Mouse (Mus musculus) small intestine, adult 2 months (tissue): Measurements from ENCODE around the gene Hc. TPM values are rescaled to one million over a fixed set of nuclear protein-coding genes. Genes with fewer than 3 reads are reported as not detected.

Experiments used
- H3K27ac ChIP-seq: fragments of 200-500 bp; 2 replicates; pipeline ENCODE4 v1.5.1; 2012; ENCODE audit warnings: low read depth, low read length, control low read depth, inconsistent platforms; ENCODE audit not compliant: insufficient read depth
- H3K27me3 ChIP-seq: fragments of 200-500 bp; 2 replicates; pipeline ENCODE4 v1.6.1; 2012; ENCODE audit warnings: mild to moderate bottlenecking, moderate library complexity, low read length, inconsistent platforms; ENCODE audit not compliant: control insufficient read depth, insufficient read depth
- H3K36me3 ChIP-seq: fragments of 200-500 bp; 2 replicates; pipeline ENCODE4 v1.6.1; 2012; ENCODE audit warnings: mild to moderate bottlenecking, low read length, control low read depth, inconsistent platforms; ENCODE audit not compliant: control insufficient read depth, insufficient read depth
- H3K4me1 ChIP-seq: fragments of 200-500 bp; 2 replicates; pipeline ENCODE4 v1.6.1; 2012; ENCODE audit warnings: low read length, inconsistent platforms, mixed read lengths; ENCODE audit not compliant: control insufficient read depth, insufficient read depth, insufficient read length
- H3K4me3 ChIP-seq: fragments of 200-500 bp; 2 replicates; pipeline ENCODE4 v1.5.1; 2012; ENCODE audit warnings: low read depth, mild to moderate bottlenecking, control low read depth, inconsistent platforms, low read length, moderate library complexity
- CTCF ChIP-seq: fragments of 200-500 bp; IDR thresholded peaks from 2 replicates; pipeline ENCODE4 v1.5.1; 2012; ENCODE audit warnings: low read depth, mild to moderate bottlenecking, control low read depth, inconsistent platforms, low read length, moderate library complexity, mixed read lengths; ENCODE audit not compliant: insufficient replicate concordance, insufficient read length; ENCODE audit errors: extremely low read depth
- POLR2A ChIP-seq: fragments of 200-500 bp; IDR thresholded peaks from 2 replicates; pipeline ENCODE4 v1.6.1; 2012; ENCODE audit warnings: low read depth, mild to moderate bottlenecking, control low read depth, inconsistent platforms, low read length, moderate library complexity
- WGBS: fragments of 180-500 bp; shearing (Covaris S2); methylation state at CpG from one replicate; pipeline ENCODE4 v1.1.7; 2018; 5-methylcytosine and 5-hydroxymethylcytosine counted together
- polyA plus RNA-seq: library from polyadenylated mRNA; depleted of rRNA; stranded (reverse); fragments of >200 nt; gene quantifications from 2 replicates; pipeline ENCODE4 v1.2.3, GENCODE M21; 2012

Hc gene
- polyA plus RNA-seq, 1 experiment, result not detected

DNA sequence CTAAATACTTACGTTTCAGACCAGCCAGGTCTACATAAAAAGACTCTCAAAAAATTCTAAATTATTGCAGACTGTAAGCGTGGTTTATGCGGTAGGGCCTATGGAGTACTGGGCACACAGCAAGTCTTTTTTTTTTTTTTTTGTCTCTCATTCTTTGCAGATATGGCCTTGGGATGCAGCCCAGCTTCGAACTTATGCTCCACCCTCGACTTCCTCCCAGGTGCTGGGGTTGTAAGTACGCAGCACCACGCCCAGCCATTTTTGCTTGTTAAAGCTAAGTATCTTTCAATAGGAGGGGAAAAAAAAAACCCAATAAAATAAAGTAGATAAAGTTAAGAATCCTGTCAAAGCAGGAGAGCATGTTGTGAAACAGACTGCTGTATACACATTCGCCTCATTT lies 49.6 kb downstream of the Hc start:
- no peaks in the 10 kb centered on the region for H3K27me3 ChIP-seq
- TF ChIP-seq POLR2A (no peak), CTCF (no peak)
- H3K27ac ChIP-seq, result no peak overlapping the region
- WGBS, result 64% methylated on average over 8 of the region's 8 CpGs
- no peaks in the 10 kb centered on the region for H3K36me3 ChIP-seq
- H3K4me1 ChIP-seq, result no peaks in the 10 kb centered on the region
- H3K4me3 ChIP-seq, result no peak overlapping the region

DNA sequence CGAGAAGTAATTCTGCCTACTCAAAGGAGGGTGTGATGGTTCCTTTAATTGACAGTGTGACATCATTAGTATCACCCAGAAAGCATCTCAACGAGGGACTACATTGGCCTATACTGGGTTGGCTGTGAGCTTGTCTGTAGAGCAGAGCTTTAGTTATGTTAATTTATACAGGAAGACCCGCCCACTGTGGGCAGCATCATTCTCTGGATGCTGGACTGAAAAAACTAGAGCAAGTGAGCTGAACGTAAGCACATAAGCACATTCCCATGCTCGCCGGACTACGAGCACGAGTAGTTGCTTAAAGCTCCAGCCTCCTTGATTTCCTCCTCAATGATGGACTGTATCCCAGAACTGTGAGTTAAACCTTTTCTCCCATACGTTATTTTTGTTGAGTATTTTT lies 62.3 kb downstream of the Hc start:
- no peaks in the 10 kb centered on the region for H3K27me3 ChIP-seq
- H3K4me1 ChIP-seq, result no peaks in the 10 kb centered on the region
- 87% methylated on average over 9 of the region's 9 CpGs for WGBS
- no peak overlapping the region for H3K27ac ChIP-seq
- no peak for TF ChIP-seq POLR2A
- no peak for TF ChIP-seq CTCF
- H3K4me3 ChIP-seq, result no peak overlapping the region
- no peaks in the 10 kb centered on the region for H3K36me3 ChIP-seq

DNA sequence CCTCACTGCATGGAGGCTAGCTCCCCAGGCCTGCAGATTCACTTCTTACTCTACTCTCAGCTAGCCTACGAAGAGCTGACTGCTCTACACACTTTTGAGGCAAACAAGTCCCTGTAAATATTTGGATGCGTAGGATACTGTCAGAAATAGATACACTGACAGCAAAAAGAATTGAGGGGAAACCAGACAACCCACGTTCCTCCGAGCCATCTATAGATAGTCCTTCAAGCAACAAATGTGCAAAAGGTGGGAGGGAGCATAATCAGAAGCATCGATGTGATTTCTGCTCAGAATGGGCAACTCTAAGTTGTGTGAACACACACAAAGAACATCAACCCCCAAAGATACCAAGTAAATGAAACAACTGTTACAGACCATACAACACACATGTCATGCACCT lies 64.7 kb downstream of the Hc start:
- no peaks in the 10 kb centered on the region for H3K36me3 ChIP-seq
- 83% methylated on average over 5 of the region's 5 CpGs for WGBS
- H3K27me3 ChIP-seq, result no peaks in the 10 kb centered on the region
- H3K27ac ChIP-seq, result no peak overlapping the region
- H3K4me1 ChIP-seq, result no peaks in the 10 kb centered on the region
- TF ChIP-seq POLR2A (no peak), CTCF (no peak)
- H3K4me3 ChIP-seq, result no peak overlapping the region

DNA sequence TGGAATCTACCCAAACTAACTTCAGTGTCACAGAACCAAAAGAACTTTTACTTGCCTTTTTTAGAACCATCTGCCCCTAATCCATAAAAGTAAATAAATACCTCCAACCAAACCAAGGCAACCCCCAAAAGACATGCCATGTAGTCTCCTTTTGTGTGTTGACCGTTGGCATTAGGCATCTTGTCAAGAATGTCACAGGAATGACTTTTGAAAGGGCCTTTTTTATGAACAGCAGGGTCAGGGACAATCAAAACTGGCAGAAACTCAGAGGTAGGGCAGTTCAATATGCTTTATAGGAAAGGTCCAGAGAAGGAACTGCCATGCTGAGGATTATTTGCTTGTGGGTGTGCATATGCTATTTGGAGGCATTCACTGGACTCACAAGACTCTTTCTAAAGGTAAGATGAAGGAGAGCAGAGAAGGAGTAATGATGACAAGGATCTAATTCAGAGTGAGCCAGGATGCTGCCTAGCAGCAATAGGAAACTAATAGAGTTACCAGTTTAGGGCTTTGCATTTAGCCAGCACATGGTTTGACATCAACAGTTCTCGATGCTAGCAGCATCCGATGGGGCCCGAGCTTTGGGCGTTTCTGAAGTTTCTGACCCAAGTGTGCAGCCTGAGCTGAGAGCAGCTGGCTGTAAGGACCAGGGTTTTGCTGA lies 67.4 kb downstream of the Hc start:
- Histone ChIP-seq H3K27ac (no peak overlapping the region), H3K4me3 (no peak overlapping the region), H3K36me3 (no peaks in the 10 kb centered on the region), H3K27me3 (no peaks in the 10 kb centered on the region), H3K4me1 (no peaks in the 10 kb centered on the region)
- 84% methylated on average over 5 of the region's 5 CpGs for WGBS
- TF ChIP-seq POLR2A (no peak), CTCF (no peak)

DNA sequence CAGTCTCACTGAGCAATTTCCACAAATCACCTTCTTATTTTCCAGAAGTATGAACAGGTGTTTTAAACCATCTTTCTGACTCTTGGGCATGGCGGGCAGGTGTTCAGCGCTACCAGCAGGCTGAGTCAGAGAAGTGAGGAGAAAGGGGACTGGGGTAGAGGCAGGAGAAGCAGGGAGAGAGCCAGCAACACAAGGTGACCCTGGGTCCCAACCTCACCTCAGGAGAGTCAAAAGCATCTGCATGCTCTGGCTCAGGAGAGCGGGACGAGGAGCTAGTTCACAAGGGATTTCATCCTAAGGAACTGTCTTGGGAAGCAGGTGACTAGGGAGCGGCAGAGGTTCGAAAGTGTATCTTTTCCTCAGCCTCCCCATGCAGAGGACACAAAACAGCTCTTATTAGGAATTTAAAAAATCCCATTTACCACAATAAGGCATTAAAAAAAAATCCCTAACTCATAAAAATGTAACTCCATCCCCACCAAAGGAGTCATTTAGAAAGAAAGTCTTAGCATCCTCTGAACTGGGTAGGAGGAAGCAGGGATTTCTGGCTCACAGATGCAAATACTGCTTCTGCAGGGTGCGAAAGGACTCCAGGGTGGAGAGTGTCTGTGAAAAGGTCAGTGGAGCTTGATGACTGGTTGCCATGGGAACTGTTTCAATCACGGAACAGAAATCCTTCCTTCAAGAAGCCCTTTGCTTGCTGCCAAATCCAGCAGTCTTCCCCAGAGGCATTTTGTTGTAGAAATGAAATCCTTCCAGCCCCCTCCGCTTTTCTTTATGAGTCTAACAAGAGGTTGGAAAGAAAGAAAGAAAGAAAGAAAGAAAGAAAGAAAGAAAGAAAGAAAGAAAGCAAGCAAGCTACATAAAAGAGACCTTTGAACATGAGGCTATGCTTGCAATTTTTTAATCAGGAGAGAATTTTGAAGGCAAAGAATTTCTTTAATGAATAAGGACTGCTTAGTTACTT lies 68.2 kb downstream of the Hc start:
- Histone ChIP-seq H3K4me3 (no peak overlapping the region), H3K27ac (no peak overlapping the region), H3K4me1 (no peaks in the 10 kb centered on the region), H3K27me3 (no peaks in the 10 kb centered on the region), H3K36me3 (no peaks in the 10 kb centered on the region)
- 50% methylated on average over 9 of the region's 9 CpGs for WGBS
- no peak for TF ChIP-seq POLR2A
- no peak for TF ChIP-seq CTCF

DNA sequence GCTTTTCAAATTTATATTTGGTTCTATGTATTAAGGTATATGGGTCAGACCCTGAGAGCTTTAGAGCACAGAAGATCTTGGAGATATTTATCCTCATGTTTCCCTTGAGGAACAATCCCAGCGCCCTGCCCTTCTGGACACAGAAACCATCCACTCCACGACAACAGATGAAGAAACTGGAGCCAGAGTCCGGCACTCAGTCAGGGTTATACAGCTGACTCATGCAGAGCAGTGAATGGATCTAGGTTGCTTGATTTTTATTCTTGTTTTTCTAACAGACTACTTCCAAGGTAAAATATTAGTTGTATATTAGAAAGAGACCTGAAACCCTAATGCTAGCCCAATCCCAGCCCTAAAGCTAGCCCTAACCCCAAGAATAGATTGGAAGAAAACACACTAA lies 69.3 kb downstream of the Hc start:
- H3K27me3 ChIP-seq, result no peaks in the 10 kb centered on the region
- no peaks in the 10 kb centered on the region for H3K36me3 ChIP-seq
- 89% methylated on average over 3 of the region's 3 CpGs for WGBS
- H3K27ac ChIP-seq, result no peak overlapping the region
- H3K4me3 ChIP-seq, result no peak overlapping the region
- no peak for TF ChIP-seq POLR2A
- no peak for TF ChIP-seq CTCF
- no peaks in the 10 kb centered on the region for H3K4me1 ChIP-seq

DNA sequence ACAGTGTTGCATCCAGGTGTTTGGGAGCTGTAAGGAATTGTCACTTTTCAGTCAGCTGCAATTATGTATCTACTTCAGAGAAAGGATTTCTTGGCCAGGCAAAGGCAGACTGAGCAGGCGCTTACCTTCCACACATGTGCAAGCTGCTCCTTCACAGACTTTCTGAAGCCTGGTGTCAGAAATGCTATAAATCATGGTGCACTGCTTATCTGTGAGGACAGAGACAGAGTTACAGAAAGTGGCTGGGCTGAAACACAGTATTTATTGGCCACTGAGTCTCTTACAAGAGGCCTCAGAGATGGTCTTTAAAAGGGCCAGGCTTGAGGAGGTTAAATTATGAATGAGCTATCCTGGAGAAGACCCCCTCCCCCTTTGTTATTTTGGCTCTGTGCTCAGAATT lies 71.5 kb downstream of the Hc start:
- H3K36me3 ChIP-seq, result no peaks in the 10 kb centered on the region
- H3K4me1 ChIP-seq, result no peaks in the 10 kb centered on the region
- 73% methylated on average over 1 of the region's 1 CpGs for WGBS
- TF ChIP-seq POLR2A (no peak), CTCF (no peak)
- H3K27ac ChIP-seq, result no peak overlapping the region
- H3K4me3 ChIP-seq, result no peak overlapping the region
- H3K27me3 ChIP-seq, result no peaks in the 10 kb centered on the region
